Mouse (Mus musculus): ENCODE data around the gene Nudt22.
"Not testable (repeated sequence)": the region's sequence is repeated elsewhere in the genome, so short reads cannot be mapped to it uniquely, and the experiment has no call there.

Gene Nudt22

DNA sequence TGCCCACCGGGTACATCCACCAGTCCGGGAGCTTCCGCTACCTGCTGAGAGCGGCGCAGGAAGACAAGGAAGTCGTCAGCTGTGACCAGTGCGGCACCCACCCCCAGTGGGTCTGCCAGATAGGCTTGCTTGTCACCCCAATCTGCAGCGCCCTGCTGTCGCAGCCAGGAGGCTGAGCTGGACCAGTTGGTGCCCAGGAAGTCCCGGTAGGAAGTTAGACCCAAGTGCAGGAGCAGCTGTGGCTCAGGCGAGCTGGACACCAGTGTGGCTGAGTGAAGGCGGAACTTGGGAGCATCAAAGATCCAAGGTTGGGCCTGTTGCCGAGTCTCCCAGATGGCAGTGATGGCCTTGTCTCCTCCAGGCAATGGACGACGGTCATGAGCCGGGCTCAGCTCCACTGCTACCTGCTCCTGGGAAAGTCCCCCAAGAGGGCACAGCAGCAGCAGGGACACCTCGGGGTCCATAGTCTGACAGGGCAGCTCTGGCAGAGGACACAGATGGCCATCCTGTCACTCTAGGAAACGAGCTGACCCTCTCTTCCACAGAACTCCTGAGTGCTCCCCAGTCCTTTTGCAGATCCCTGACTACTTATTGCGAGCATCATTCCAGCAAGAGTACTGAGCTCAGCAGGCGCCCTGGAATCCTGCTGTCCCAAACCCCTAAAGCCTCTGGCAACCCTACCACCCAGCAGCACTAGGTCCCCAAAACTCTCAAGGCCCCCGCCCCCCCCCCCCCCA is 494 bp downstream of the Nudt22 start:
- peak; percentile 49 for DNase-seq (ENCODE audit: extremely low read depth, insufficient read length, low spot score)

GRCm38 (mm10) chr19:6994489-6994888 is 1.4 kb downstream of the Nudt22 start:
- no peak for DNase-seq (ENCODE audit: extremely low read depth, insufficient read length, low spot score)

DNA sequence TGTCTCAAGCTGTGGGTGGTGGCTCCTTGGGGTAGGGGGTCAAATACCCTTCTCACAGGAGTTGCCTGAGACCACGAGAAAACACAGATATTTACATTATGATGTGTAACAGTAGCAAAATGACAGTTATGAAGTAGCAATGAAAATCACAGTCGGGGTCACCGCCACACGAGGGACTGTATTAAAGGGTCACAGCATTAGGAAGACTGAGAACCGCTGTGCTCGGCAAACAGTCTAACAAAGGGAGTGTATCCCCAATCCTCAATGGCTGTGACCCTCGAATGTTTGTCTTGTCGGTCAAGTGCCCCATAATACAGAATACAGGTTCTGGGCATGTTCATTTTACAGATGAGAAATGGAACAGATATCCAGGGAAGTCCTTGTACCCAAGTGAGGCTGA is 1.9 kb downstream of the Nudt22 start:
- no peak for DNase-seq (ENCODE audit: extremely low read depth, insufficient read length, low spot score)

- no peak for DNase-seq (ENCODE audit: extremely low read depth, insufficient read length, low spot score)
These were observed 2.7 kb downstream of the Nudt22 start for GRCm38 (mm10) chr19:6993011-6993770.

- DNase-seq (ENCODE audit: extremely low read depth, insufficient read length, low spot score): peak; percentile 89
These were observed 3.7 kb downstream of the Nudt22 start, which contains the start of gene Dnajc4 for GRCm38 (mm10) chr19:6992011-6992858. Gene Dnajc4 (minus strand): TSS chr19:6992572.

DNA sequence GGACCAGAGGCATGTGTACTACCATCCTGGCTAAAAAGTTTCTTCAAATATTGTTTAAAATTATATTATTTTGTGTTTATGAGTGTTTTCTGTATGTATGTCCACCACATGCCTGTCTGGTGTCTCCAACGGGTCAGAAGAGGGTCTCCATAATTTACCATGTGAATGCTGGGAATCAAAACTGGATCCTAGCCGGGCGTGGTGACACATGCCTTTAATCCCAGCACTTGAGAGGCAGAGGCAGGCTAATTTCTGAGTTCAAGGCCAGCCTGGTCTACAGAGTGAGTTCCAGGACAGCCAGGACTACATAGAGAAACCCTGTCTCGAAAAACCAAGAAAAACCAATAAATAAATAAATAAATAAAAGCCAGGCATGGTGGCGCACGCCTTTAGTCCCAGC is 4.8 kb downstream of the Nudt22 start:
- not testable (repeated sequence) for DNase-seq (ENCODE audit: extremely low read depth, insufficient read length, low spot score)

GRCm38 (mm10) chr19:6990712-6991111 is 5.2 kb downstream of the Nudt22 start:
- no peak for DNase-seq (ENCODE audit: extremely low read depth, insufficient read length, low spot score)

- no peak for DNase-seq (ENCODE audit: extremely low read depth, insufficient read length, low spot score)
These were observed 6.7 kb downstream of the Nudt22 start for GRCm38 (mm10) chr19:6989251-6989650.

DNA sequence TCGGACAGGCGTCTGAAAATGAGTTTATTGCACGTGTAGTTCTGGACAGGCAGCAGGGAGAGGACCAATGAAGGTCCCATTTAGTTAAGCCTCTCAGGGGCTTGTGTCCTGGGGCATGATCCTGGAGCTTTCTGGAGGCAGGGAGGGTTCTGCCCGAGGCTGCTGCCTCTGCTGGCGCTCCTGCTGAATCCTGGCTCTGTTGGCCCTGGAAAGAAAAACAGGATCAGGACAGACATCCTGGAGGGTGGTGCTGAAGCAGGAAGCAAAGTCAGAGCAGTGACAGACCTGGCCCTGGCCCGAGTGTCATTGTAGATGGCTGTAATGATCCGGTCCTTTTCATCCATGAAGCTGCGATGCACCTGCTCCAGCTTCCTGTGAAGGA is 8.0 kb downstream of the Nudt22 start:
- no peak for DNase-seq (ENCODE audit: extremely low read depth, insufficient read length, low spot score)

GRCm38 (mm10) chr19:6987061-6987903 is 8.6 kb downstream of the Nudt22 start, which contains the start of gene Vegfb:
Gene Vegfb (minus strand): TSS chr19:6987651.
- DNase-seq (ENCODE audit: extremely low read depth, insufficient read length, low spot score): peak; percentile 81

DNA sequence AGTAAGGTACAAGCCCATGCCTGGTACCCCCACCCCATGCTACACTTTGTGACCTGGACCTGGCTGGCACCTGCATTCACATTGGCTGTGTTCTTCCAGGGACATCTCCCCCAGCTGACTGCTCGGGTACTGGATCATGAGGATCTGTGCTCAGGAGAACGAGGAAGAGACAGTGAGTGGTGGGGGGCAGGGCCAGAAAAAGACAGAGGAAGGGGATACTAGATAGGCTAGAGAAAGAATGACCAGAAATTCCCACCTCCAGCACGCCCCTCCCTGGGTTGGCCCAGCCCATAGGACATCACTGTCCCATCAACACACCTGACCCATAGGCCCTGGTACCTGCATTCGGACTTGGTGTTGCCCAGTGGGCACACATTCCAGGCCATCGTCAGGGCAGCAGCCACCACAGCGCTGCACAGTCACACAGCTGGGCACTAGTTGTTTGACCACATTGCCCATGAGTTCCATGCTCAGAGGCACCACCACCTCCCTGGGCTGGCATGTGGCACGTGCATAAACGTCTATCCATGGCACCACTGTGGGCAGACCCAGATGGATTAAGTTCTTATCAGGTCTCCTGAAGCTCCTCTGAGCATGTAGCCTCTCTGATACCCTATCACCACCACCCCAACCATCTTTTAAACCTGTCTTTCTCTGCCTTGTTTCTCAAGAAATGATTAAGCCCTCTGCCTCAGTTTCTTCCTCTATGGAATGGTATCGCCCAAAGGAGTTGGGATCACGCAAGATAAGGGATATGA is 9.8 kb downstream of the Nudt22 start:
- DNase-seq (ENCODE audit: extremely low read depth, insufficient read length, low spot score): no peak

DNA sequence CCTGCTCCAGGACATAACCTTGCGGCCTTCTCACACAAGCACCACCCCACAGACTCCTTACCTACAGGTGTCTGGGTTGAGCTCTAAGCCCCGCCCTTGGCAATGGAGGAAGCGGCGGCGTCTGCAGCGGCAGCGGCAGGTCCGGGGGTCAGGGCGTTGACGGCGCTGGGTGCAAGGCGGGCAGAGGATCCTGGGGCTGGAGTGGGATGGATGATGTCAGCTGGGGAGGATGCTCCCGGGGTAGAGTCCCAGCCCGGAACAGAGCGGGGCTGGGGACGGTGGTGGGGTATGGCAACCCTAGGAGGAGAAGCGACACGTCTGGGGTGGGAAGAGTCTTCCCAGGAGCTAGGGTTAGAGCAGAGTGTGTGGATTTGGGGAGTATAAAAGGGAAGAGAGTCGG is 10.6 kb downstream of the Nudt22 start:
- no peak for DNase-seq (ENCODE audit: extremely low read depth, insufficient read length, low spot score)

DNA sequence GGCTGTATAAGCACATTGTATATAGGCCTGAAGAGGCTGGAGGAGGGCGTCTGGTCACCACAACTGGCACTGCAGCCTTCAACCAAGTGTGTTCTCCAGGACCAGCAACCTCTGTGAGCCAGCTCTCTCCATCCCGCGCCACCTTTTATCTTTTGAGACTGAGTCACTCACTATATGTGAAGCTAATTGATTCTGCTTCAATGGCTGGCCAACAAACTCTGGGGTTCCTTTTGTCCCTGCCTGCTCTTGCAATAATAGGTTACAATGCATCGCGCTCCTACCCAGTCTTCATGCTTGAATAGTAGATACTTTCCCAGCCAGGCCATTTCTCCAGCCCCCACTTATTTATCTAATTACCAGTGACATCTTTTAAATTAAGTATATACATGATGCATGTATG is 12.3 kb downstream of the Nudt22 start:
- no peak for DNase-seq (ENCODE audit: extremely low read depth, insufficient read length, low spot score)

DNA sequence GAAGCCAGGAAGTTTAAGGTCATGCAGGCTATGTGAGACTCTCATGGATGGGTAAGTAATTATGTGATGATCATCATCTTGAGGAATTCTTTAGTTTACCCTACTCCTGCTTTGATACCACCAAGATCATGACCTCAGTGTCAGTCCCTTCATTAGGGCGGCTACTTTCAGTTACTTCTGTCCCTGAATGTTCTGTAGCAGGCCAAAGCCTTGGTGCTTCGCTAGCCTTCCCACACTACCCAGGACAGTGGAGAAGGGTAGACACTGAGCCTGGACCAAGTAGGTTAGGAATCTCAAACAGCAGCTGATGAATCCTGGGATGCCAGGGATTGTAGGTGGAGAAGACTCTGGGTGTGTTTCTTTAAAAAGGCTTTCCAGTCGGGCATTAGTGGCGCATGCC is 14.5 kb downstream of the Nudt22 start:
- DNase-seq (ENCODE audit: extremely low read depth, insufficient read length, low spot score): no peak

DNA sequence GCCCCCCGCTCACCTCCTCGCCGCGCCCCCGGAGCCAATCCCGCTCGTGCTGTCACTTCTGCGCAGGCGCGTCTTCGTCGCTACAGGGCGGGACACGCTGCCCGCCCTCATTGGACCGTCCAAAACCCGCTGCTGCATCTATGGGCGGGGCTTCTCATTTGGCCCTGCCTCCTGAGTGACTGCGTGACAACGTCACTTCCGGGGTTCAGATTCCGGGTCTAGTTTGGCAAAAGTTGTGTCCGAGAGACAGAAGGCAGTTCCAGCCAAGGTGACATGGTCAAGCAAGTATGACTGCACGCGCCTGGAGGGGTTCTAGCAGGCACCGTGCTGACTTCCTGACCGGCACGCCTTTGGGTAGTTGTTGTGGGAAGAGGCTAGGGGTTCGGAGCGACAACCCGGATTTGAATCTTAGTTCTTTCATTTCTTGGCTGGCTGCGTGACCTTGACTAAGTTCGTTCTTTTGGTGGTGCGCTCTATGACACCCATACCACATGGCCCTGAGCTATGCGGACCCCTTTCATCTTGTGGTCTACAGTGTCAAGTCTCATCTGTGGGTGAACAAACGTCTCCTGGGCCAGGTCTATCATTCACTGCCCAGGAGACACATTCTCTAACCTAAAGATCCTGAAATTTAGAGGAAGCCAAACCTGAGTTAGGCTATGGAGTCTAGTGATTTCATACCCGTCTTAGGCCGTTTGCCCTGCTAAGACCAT is 15.4 kb downstream of the Nudt22 start, which contains the start of gene Fkbp2:
Gene Fkbp2 (minus strand): TSS at position 121 of the 713 bp plus-strand sequence.
- DNase-seq (ENCODE audit: extremely low read depth, insufficient read length, low spot score): peak; percentile 94

DNA sequence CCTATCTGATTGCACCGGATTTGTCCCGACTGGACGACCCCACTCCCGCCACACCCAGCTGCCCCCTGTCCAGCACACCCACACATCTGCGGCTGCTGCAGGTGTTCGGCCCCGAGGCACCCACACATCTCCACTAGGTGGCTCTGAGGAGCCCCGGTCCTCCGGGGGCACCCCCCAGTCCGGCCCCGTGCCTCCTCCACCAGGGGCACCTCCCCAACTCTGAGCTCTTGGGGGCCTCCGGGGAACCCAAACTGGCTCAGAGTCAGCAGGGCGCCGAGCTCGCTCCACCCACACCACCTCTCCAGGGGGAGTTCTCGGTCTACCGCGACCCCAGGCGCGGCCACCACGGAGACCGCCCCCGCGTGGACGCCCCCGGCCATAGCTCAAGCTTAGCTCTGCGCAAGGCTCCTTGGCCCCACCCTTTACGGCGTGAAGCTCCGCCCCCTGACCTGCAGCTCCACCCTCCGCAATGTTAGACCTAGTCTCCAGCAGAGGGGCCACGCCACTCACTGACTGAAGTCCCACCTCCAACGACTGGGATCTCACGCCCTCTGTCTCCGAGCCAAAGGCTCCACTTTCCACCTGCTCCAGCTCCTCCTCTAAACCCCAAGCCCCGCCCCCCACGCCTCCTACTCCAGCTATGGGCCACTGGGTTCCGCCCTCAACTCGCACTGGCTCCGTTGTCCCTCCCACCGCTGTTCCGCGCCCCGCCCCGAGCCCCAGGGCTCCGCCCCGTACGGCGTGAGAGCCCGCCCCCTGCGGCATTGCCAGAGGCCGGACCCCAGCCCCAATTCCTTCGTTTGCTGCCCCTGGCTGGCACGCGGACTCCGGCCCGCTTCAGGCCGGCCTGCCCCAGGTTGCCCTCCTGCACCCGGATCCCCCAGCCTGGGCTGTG is 16.2 kb downstream of the Nudt22 start:
- peak; percentile 97 for DNase-seq (ENCODE audit: extremely low read depth, insufficient read length, low spot score)

DNA sequence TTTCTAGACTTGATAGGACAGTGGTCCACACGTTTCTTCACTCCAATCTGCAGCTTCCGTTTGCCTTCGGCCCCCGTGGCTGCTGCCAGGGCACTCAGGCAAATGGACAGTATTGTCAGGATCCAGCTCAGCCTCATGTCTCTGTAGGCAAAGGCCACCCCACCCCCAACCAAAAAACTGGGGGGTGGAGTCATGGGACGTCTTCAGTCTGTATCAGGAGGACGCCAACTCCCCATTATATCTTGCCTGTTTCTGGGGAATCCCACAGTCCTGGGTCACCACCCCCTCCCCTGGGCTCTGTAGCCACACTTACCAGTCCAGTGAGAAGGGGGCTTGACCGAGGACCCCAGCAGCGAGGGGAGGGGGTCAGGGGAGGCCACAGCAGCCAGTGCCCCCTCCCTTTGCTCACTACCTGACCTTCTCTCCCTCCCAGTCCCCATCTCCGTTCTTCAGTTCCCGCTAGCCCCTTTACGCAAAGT is 16.9 kb downstream of the Nudt22 start:
- peak; percentile 65 for DNase-seq (ENCODE audit: extremely low read depth, insufficient read length, low spot score)

GRCm38 (mm10) chr19:6978639-6978974 is 17.3 kb downstream of the Nudt22 start:
- no peak for DNase-seq (ENCODE audit: extremely low read depth, insufficient read length, low spot score)

Measured in 3134 (cell line).